Mouse (Mus musculus) cerebellum, adult 8-10 months (tissue): ENCODE measurements around the gene Id3.

Experiments used
- DNase-seq: peaks from one replicate; pipeline ENCODE4 v3.0.0; 2022

Id3 gene

GRCm38 (mm10) chr4:136180408-136181330, 37.4 kb downstream of the Id3 start:
- DNase-seq: peak; percentile 27

- DNase-seq: no peak
These were observed 38.1 kb downstream of the Id3 start for GRCm38 (mm10) chr4:136181367-136181766.

GRCm38 (mm10) chr4:136185375-136185774, 42.1 kb downstream of the Id3 start:
- DNase-seq: no peak

DNA sequence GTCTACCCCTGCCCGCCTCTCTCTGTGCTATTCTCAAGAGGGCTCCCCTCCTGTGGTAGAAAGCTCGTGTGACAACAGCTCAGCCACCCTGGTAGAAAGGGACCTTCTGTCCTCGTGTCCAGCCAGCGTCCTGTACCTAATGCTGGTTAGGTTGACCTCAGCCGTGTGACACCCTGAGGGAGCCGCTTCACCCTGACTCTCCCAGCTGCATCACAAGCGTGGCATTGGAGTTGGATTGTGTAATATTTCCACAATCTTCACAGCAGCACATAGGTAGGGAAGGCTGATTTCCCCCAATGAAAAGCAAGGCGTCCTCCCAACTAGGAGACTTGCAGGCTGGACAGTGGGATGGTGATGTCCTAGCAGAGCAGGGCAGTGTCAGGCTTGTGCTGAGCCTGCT, 43.0 kb downstream of the Id3 start:
- DNase-seq: no peak

DNA sequence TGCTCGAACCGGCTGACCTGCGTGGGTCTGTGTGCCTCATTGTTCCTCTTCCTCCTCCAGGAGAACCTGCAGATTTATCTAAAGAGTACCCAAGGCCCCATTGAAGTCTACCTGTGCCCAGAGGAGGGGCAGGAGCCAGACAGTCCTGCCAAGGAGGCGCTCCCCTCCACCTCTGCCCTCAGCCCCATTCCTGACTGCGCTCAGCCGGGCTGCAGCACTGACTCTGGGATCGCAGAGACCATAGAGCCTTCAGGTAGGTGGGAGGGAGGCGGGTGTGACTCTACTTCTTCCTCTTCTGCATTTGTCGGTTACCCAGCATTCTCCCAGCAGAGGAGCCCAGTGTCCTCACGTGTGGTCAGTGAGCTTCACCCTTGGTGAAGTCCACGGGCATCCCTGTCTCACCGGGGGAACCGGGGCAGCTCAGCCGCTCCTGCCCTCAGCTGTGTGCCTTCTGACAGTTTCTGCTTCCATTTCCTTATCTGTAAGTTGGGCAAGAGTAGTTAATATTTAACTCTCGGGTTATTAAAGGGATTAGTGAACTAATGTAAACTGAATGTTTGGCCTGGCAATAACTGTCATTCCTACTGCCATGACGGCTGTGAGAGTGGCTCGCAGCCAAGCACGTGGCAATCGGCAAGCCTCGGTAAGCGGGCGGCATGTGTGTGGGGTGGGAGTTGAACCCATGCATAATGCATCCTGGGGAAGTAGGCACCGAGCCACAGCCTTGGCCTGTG, 43.6 kb downstream of the Id3 start:
- DNase-seq: no peak

DNA sequence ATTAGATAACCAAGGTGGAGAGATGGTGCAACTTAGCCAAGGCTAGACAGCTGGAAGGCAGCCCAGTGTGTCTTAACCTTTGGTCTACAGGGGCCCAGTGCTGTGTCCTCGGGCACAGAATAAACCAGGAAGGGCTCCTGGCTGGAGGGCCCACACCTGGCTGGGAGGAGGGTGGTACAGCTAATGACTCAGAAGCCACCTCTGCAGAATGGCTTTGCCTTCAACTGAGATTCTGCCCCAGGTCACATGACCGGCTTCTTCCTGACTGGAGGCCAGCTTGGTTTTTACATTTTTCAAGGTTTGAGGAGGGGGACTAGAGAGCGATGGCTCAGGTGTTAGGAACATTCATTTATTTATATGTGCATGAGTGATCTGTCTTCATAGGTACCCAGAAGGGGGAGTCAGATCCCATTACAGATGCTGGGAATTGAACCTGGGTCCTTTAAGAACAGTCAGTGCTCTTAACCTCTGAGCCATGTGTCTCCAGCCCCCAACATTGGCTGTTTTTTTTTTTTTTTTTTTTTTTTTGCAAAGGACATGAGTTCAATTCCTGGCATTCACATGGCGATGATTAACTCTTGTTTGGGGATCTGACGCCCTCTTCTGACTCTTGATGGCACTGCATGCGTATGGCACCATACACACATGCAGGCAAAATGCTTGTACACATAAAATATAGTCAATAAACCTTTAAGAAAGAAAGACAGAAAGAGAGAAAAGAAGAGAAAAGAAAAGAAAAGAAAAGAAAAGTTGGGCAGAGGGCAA, 45.9 kb downstream of the Id3 start:
- no peak for DNase-seq

DNA sequence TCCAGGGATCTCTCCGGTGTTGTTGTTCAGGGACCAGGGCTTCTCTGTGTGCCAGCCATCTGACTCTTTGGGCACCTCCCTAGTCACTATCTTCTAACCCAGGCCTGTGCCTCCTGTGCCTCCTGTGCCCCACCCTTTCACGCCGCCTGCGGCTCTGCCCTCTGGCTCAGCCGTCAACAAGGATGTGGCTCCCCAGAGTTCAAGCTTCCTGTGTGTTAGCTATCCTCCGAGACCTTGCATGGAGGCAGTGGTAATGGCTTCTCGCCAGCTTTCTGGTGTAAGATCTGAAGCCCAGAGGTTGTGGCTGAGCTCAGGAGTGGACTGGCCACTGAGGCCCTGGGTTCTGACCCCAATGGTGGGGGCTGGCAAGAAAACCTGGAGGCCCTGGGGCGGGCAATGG, 46.6 kb downstream of the Id3 start:
- no peak for DNase-seq

- no peak for DNase-seq
These were observed 50.3 kb downstream of the Id3 start for GRCm38 (mm10) chr4:136193571-136193970.

GRCm38 (mm10) chr4:136195029-136195428, 51.7 kb downstream of the Id3 start:
- DNase-seq: no peak
